Mouse (Mus musculus) fat pad, adult 2 months (tissue): Measurements from ENCODE around the gene Ager.

Experiments used
- DNase-seq: peaks from one replicate; pipeline ENCODE4 v3.0.0-alpha.2; 2011; ENCODE audit warnings: low read depth, low spot score; ENCODE audit errors: extremely low read depth

Gene Ager

GRCm38 (mm10) chr17:34604511-34605237 is 7.0 kb downstream of the Ager start:
- DNase-seq = no peak

DNA sequence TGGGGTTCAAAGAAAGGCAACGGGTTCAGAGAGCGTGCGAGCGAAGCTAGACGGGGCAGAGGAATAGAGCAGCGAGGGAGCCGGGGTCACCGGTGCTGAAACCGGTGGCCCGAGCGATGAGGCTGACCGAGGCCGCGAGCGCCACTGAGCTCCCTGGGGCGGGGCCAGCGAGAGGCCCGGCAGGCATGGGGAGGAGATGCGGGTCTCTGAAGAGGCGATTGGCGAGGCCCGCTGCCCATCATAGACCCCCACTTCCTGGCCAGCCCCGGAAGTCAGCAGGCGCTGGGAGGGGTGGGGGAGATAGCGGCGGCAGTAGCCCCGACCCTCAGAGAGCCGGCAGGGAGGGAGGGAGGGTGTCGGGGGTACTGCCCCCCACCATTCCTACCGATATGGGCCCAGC is 7.9 kb downstream of the Ager start:
- DNase-seq = no peak

DNA sequence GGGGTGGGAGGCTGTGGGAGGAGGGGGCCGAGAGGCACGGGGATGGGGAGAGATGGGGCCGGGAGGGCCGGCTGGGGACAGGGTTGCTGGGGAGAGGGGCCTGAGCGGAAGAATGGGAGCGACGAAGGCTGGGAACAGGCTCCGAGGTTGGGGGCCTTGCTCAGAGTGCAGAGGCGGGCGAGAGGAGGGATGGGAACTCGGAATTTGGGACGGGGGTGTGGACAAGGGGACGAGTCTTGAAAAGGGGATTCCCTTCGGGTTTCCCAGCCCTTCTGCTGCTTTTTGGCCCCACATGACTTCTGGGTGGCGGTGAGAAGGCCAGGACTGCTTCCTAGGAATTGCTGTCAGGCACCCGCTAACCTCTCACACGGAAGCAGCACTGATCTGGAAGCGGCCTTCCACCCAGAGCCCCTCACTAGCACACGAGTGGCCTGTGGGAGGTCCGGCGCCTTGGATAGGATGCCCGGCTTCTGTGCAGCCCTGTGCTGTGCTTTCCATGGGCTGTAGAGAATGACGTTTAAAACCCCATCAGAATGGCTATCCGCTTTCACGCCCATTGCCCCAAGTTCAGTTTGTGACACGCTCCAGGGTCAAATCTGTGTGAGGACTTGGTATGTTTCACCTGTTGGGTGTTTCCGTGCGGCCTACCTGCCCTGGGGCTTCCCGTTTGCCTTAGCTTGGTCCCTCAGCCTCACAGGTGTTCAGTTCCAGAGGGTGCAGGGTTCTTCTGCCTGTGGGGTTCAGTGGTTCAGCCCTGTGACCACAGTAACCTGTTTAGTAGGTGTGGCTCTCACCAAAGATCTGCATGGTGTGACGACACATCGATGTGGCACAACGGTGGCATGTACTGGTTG is 8.8 kb downstream of the Ager start:
- DNase-seq = no peak

DNA sequence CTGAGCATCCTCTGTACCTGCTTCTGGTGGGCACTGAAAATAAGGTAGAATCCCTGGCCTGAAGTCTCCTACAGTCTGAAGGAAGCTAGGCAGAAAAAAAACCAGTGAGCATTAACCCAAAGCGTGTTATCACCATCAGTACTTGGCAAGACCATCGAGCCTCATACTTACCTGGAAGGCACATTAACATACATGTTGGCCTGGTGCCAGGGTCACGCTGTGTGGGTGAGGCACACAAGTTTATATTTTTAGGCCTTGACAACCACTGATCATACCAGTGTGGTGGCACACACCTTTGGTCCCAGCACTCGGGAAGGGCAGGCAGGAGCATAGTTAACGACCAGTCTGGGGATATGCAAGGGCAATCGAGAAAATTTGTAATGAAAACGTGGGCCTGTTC is 10.3 kb downstream of the Ager start:
- DNase-seq = no peak

GRCm38 (mm10) chr17:34611050-34611449 is 13.4 kb downstream of the Ager start:
- DNase-seq = no peak

DNA sequence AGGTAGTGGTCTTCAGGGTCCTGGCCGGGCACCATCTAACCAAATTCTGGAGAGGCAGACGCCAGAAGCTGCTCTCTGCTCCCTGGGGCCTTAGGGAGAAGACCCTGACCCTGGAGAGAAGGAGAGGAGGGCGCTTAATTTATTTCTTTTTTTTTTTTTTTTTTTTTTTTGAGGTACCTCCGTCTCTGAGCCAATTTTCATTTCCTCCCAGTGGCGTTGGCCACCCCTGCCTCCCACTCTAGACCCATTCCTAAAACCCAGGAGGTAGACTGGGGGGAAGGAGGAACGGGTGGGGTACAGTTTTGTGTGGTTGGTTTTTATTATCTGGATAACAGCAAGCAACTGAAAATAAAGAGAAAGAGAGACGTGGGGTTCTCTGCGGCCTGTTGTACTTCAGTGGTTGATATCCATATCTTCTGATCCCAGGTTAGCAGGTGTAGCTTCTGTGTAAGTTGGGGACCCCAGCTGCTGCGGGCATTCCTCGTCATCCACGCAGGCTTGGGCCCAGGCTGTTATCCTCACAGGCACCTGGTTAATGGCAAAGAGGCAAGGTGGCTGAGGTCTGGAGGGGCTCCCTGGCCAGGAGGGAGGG is 15.5 kb downstream of the Ager start:
- DNase-seq = no peak

DNA sequence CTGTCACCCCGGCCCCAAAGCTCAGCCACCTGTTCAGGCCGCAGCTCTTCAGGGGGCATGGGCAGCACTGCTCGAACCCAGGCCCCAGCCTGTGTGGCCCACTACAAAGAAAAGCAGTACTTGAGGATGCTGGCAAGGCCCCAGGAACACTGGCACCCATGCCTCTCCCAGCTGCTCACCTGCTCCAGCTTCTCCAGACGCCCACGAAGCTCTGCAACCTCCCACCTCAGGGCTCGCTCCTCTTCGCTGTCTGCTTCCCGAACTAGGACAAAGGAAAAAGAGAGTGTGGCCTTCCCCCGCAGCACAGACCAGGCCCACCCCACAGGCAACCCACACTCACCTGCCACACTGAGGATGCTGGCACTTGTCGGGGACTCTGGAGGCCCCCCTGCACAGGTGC is 16.2 kb downstream of the Ager start:
- no peak for DNase-seq

GRCm38 (mm10) chr17:34615871-34616270 is 18.2 kb downstream of the Ager start, which contains the start of gene Egfl8:
Gene Egfl8, minus strand, starts transcription at chr17:34615971.
- DNase-seq = no peak

- DNase-seq = no peak
Observed at GRCm38 (mm10) chr17:34618999-34619398, 21.3 kb downstream of the Ager start.

- no peak for DNase-seq
Observed at GRCm38 (mm10) chr17:34621006-34621405, 23.3 kb downstream of the Ager start.

DNA sequence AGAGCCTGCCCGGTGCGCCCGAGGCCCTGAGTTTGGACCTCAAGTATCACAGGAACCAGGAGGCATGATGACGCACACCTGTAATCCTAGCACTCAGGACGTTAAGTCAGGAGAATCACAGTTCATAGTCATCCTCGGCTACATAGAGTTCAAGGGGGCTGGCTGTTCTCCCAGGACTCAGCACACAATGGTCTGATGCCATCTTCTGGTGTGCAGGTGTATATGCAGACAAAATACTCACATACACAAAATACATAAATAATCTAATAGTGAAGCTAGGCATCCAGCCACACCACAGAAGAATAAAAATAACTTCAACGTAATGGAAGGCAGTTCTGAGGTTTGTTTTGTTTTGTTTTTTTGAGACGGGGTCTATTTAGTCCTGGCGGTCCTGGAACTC is 25.5 kb downstream of the Ager start:
- DNase-seq = no peak

- no peak for DNase-seq
Observed at GRCm38 (mm10) chr17:34624981-34625380, 27.3 kb downstream of the Ager start.

- no peak for DNase-seq
Observed at GRCm38 (mm10) chr17:34626062-34626772, 28.6 kb downstream of the Ager start.

- no peak for DNase-seq
Observed at GRCm38 (mm10) chr17:34626773-34627092, 29.1 kb downstream of the Ager start.

DNA sequence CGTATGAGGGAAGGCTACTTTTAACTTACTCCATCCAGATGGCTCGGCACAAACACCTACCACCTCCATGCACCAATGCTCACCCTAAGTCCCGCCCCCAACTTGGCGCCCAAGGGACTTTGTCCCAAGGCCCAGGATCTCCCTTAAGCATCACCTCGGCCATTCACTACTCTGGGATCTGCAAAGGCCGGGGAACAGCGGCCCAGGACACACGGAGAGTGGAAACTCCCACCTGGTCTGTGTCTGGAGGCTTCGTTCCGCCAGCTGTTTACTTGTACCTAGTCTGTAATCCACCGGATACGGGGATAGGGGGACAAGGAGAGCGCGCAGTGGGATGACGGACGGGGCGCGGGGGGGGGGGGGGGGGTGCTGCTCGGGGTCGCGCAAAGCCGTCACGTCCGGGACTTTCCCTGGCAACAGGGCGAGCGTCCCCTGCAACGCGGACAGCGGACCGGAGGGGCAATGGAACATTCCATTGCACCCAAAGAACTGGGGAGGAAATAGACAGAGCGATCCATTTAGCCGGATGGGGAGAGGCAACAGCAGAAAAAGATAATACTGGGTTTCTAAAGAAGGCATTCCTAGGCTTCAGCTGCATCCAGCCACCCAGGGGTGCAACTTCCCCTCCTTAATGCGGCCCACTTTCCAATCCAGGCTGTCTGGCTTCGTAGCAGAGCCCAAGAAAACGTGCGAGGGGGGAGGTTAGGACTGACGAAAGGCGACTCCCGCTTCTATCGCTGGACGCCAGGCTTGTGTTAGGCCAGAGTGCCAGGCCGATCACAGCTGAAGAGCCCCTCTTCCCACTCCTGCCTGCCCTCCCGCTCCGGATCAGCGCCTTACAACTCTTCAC is 29.7 kb downstream of the Ager start:
- DNase-seq = no peak

- no peak for DNase-seq
Observed at GRCm38 (mm10) chr17:34627943-34628643, 30.4 kb downstream of the Ager start, which contains the start of gene Ppt2. Gene Ppt2, minus strand, starts transcription at chr17:34628510.

- no peak for DNase-seq
Observed at GRCm38 (mm10) chr17:34628644-34628967, 30.9 kb downstream of the Ager start.

DNA sequence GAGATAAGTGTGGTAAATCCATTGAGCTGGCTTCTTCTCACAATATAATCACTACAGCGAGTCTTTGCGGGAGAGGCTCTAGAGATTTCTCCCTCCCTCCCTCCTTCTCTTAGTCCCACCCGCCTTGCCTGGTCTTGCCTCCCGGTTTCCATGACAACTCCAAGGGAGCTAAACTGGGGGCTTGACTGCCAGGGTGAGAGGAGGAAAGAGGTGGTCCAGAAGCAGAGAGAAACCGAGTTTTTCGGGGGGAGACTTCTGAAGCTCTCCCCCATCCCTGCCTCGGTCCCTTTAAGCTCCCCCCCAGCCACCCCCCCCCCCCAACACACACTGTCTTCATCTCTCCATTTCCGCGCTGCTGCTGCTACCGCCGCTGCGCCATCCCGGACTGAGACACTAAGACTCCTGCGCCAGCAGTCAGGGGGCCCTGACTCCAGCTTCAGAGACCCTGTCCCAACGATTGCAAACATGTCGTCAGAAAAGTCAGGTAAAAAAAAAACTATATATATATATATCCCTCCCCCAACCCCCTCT is 31.6 kb downstream of the Ager start, which contains the start of gene Prrt1:
TSS of gene Prrt1 (plus strand) at position 313 of the 531 bp plus-strand sequence.
- no peak for DNase-seq

DNA sequence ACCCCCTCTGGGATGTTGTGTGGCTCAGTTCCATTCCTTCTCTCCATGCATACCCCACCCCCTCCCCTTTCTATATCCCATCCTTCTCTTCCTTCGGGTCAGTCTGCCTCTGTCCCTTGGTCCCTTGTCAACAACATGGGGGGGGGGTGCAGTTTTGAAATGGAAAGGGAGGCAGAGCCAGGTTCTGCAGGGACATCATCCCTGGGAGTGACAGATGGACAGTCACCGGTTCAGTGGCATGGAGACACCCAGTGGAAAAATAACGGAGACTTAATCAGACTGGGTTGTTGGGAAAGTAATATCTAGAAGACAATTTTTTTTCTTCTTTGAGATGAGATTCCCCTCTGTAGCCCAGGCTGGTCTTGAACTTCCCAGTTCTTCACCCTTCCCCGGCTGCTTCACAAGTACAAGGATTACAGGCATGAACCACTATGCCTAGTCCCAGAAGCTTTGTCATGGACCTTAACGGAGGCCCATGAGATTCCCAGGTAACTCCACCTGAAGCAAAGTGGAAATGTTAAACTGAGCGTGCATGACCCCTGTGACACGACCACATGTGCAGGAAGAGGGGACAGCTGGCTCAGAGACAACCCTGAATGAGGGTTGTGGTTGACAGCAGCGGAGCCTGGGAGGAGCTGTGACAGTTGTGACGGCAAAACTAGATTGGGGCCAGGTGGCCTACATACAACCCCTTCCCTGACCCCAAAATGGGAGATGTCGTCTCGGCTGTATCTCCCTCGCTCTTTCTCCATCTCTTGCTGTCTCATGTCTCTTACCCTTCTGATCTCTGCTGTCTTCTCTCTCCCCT is 32.3 kb downstream of the Ager start:
- no peak for DNase-seq
